Mouse (Mus musculus) stomach, embryonic 14.5 days (tissue): ENCODE measurements around the gene Dppa5a. TPM values are rescaled to one million over a fixed set of nuclear protein-coding genes. Genes with fewer than 3 reads are reported as not detected.

Source experiments
- ATAC-seq: fragments of 200-750 bp; cut with Nextera tagmentation; 2 replicates; pipeline ENCODE4 v1.8.0; 2017; ENCODE audit warnings: low read depth, moderate TSS enrichment; ENCODE audit not compliant: insufficient number of reproducible peaks, insufficient read depth, low FRiP score
- H3K27ac ChIP-seq: fragments of 300-500 bp; sonication (generic); 2 replicates; pipeline ENCODE4 v1.5.1; 2014; ENCODE audit warnings: mild to moderate bottlenecking, low read length, moderate library complexity, mixed read lengths
- H3K27me3 ChIP-seq: fragments of 300-500 bp; sonication (generic); 2 replicates; pipeline ENCODE4 v1.6.1; 2014; ENCODE audit warnings: low read length, control low read depth, mixed read lengths; ENCODE audit not compliant: control insufficient read depth, insufficient read depth
- H3K36me3 ChIP-seq: fragments of 300-500 bp; sonication (generic); 2 replicates; pipeline ENCODE4 v1.6.1; 2014; ENCODE audit warnings: mild to moderate bottlenecking, control low read depth, low read length, moderate library complexity, mixed read lengths; ENCODE audit not compliant: control insufficient read depth, insufficient read depth
- H3K4me1 ChIP-seq: fragments of 300-500 bp; sonication (generic); 2 replicates; pipeline ENCODE4 v1.6.1; 2014; ENCODE audit warnings: low read length, control low read depth, mixed read lengths; ENCODE audit not compliant: control insufficient read depth, insufficient read depth
- H3K4me2 ChIP-seq: fragments of 300-500 bp; sonication (generic); replicated peaks from 2 replicates; pipeline ENCODE4 v1.6.1; 2014; ENCODE audit warnings: low read depth, low read length, control low read depth
- H3K4me3 ChIP-seq: fragments of 300-500 bp; sonication (generic); 2 replicates; pipeline ENCODE4 v1.5.1; 2014; ENCODE audit warnings: low read depth, low read length, control low read depth
- H3K9ac ChIP-seq: fragments of 300-500 bp; sonication (generic); replicated peaks from 2 replicates; pipeline ENCODE4 v1.6.1; 2014; ENCODE audit warnings: low read depth, mild to moderate bottlenecking, control low read depth, low read length, moderate library complexity, mixed read lengths
- H3K9me3 ChIP-seq: fragments of 300-500 bp; sonication (generic); 2 replicates; pipeline ENCODE4 v1.6.1; 2016; ENCODE audit warnings: low read depth, low read length, control low read depth; ENCODE audit not compliant: control insufficient read depth
- WGBS: fragments of 180-500 bp; shearing (Covaris S2); extraction: QIAGEN DNeasy Blood & Tissue Kit; methylation state at CpG from one replicate; pipeline ENCODE4 v1.1.7; 2014; 5-methylcytosine and 5-hydroxymethylcytosine counted together
- polyA plus RNA-seq: library from polyadenylated mRNA; unstranded; fragments of >200 nt; fragmentation: Nextera tagmentation; extraction: Ambion mirVana; gene quantifications from 2 replicates; pipeline ENCODE4 v1.2.1, GENCODE M21; 2014

Dppa5a gene
- polyA plus RNA-seq, 1 experiment from 2014 or later: not detected

GRCm38 (mm10) chr9:78372827-78373504 is 5.0 kb upstream of the Dppa5a start:
- H3K4me1 ChIP-seq: peaks cover 3% of the 10 kb centered on the region; the same call in 1 of the 2 replicates

GRCm38 (mm10) chr9:78371441-78371840 is 3.5 kb upstream of the Dppa5a start:
- WGBS: 90% methylated on average over 3 of the region's 3 CpGs
- no peak overlapping the region for H3K9ac ChIP-seq
- H3K4me2 ChIP-seq: no peak overlapping the region
- no peaks in the 10 kb centered on the region for H3K9me3 ChIP-seq
- H3K4me3 ChIP-seq: no peak overlapping the region
- H3K27ac ChIP-seq: no peak overlapping the region
- no peaks in the 10 kb centered on the region for H3K4me1 ChIP-seq
- no peak for ATAC-seq
- H3K36me3 ChIP-seq: no peaks in the 10 kb centered on the region
- H3K27me3 ChIP-seq: no peaks in the 10 kb centered on the region

More at GRCm38 (mm10) chr9:78372827-78373504, 5.0 kb upstream of the Dppa5a start:
- ATAC-seq: no peak
- Histone ChIP-seq H3K4me3 (no peak overlapping the region), H3K27me3 (no peaks in the 10 kb centered on the region), H3K4me2 (no peak overlapping the region), H3K27ac (no peak overlapping the region), H3K9ac (no peak overlapping the region), H3K36me3 (no peaks in the 10 kb centered on the region), H3K9me3 (no peaks in the 10 kb centered on the region)
- 78% methylated on average over 10 of the region's 10 CpGs for WGBS

- Histone ChIP-seq H3K4me1 (no peaks in the 10 kb centered on the region), H3K36me3 (no peaks in the 10 kb centered on the region), H3K4me3 (no peak overlapping the region), H3K9me3 (no peaks in the 10 kb centered on the region), H3K4me2 (no peak overlapping the region), H3K9ac (no peak overlapping the region), H3K27me3 (no peaks in the 10 kb centered on the region), H3K27ac (no peak overlapping the region)
- no peak for ATAC-seq
- WGBS: 93% methylated on average over 7 of the region's 7 CpGs
Measured at GRCm38 (mm10) chr9:78369786-78370185, 1.8 kb upstream of the Dppa5a start.

GRCm38 (mm10) chr9:78369349-78369748 is 1.4 kb upstream of the Dppa5a start:
- ATAC-seq: no peak
- WGBS: 93% methylated on average over 2 of the region's 2 CpGs
- H3K36me3 ChIP-seq: no peaks in the 10 kb centered on the region
- no peak overlapping the region for H3K4me3 ChIP-seq
- H3K9ac ChIP-seq: no peak overlapping the region
- no peaks in the 10 kb centered on the region for H3K27me3 ChIP-seq
- no peaks in the 10 kb centered on the region for H3K4me1 ChIP-seq
- no peak overlapping the region for H3K27ac ChIP-seq
- H3K9me3 ChIP-seq: no peaks in the 10 kb centered on the region
- no peak overlapping the region for H3K4me2 ChIP-seq

GRCm38 (mm10) chr9:78368671-78369293 is 805 bp upstream of the Dppa5a start:
- H3K4me3 ChIP-seq: no peak overlapping the region
- ATAC-seq: no peak
- 71% methylated on average over 3 of the region's 3 CpGs for WGBS
- no peak overlapping the region for H3K27ac ChIP-seq
- no peaks in the 10 kb centered on the region for H3K27me3 ChIP-seq
- no peak overlapping the region for H3K4me2 ChIP-seq
- no peaks in the 10 kb centered on the region for H3K9me3 ChIP-seq
- H3K36me3 ChIP-seq: no peaks in the 10 kb centered on the region
- no peak overlapping the region for H3K9ac ChIP-seq
- no peaks in the 10 kb centered on the region for H3K4me1 ChIP-seq

GRCm38 (mm10) chr9:78365850-78366544 is 2.0 kb downstream of the Dppa5a start:
- no peak overlapping the region for H3K27ac ChIP-seq

GRCm38 (mm10) chr9:78364701-78365100 is 3.3 kb downstream of the Dppa5a start:
- Histone ChIP-seq H3K4me3 (no peak overlapping the region), H3K9ac (no peak overlapping the region), H3K27ac (no peak overlapping the region), H3K4me2 (no peak overlapping the region), H3K36me3 (no peaks in the 10 kb centered on the region), H3K9me3 (no peaks in the 10 kb centered on the region), H3K27me3 (no peaks in the 10 kb centered on the region), H3K4me1 (no peaks in the 10 kb centered on the region)
- no peak for ATAC-seq
- 93% methylated on average over 6 of the region's 6 CpGs for WGBS

More at GRCm38 (mm10) chr9:78365850-78366544, 2.0 kb downstream of the Dppa5a start:
- no peak overlapping the region for H3K9ac ChIP-seq
- 69% methylated on average over 13 of the region's 13 CpGs for WGBS
- H3K4me1 ChIP-seq: no peaks in the 10 kb centered on the region
- no peaks in the 10 kb centered on the region for H3K36me3 ChIP-seq
- H3K9me3 ChIP-seq: no peaks in the 10 kb centered on the region
- no peak for ATAC-seq
- H3K27me3 ChIP-seq: no peaks in the 10 kb centered on the region
- no peak overlapping the region for H3K4me2 ChIP-seq
- no peak overlapping the region for H3K4me3 ChIP-seq

GRCm38 (mm10) chr9:78363374-78363773 is 4.6 kb downstream of the Dppa5a start:
- Histone ChIP-seq H3K9me3 (no peaks in the 10 kb centered on the region), H3K36me3 (no peaks in the 10 kb centered on the region), H3K4me2 (no peak overlapping the region), H3K27ac (no peak overlapping the region), H3K4me1 (no peaks in the 10 kb centered on the region), H3K4me3 (no peak overlapping the region), H3K27me3 (no peaks in the 10 kb centered on the region), H3K9ac (no peak overlapping the region)
- WGBS: 65% methylated on average over 6 of the region's 6 CpGs
- ATAC-seq: no peak
